Mouse (Mus musculus) heart, postnatal 0 days (tissue): ENCODE results near the gene A830031A19Rik. TPM values are rescaled to one million over a fixed set of nuclear protein-coding genes. Genes with fewer than 3 reads are reported as not detected.

ENCODE experiments used
- ATAC-seq: fragments of 200-750 bp; cut with Nextera tagmentation; 2 replicates; pipeline ENCODE4 v1.8.0; 2017; ENCODE audit warnings: low read depth, moderate number of reproducible peaks, moderate library complexity; ENCODE audit not compliant: insufficient read depth
- DNase-seq: peaks from one replicate; pipeline ENCODE4 v3.0.0-alpha.2; 2016; ENCODE audit warnings: low spot score
- H3K27ac ChIP-seq: fragments of 300-500 bp; sonication (generic); 2 replicates; pipeline ENCODE4 v1.5.1; 2014; ENCODE audit warnings: low read depth, mild to moderate bottlenecking
- H3K27me3 ChIP-seq: fragments of 300-500 bp; sonication (generic); 2 replicates; pipeline ENCODE4 v1.6.1; 2014; ENCODE audit warnings: low read length, mixed read lengths; ENCODE audit not compliant: control insufficient read depth, insufficient read depth
- H3K36me3 ChIP-seq: fragments of 300-500 bp; sonication (generic); replicated peaks from 2 replicates; pipeline ENCODE4 v1.6.1; 2014; ENCODE audit warnings: low read length, mixed read lengths; ENCODE audit not compliant: control insufficient read depth, insufficient read depth
- H3K4me1 ChIP-seq: fragments of 300-500 bp; sonication (generic); 2 replicates; pipeline ENCODE4 v1.6.1; 2014; ENCODE audit warnings: antibody characterized with exemption; ENCODE audit not compliant: control insufficient read depth, insufficient read depth
- H3K4me2 ChIP-seq: fragments of 300-500 bp; sonication (generic); 2 replicates; pipeline ENCODE4 v1.6.1; 2014; ENCODE audit warnings: low read depth, mild to moderate bottlenecking, low read length, moderate library complexity
- H3K4me3 ChIP-seq: fragments of 300-500 bp; sonication (generic); 2 replicates; pipeline ENCODE4 v1.5.1; 2014; ENCODE audit warnings: low read depth, low read length
- H3K9ac ChIP-seq: fragments of 300-500 bp; sonication (generic); replicated peaks from 2 replicates; pipeline ENCODE4 v1.6.1; 2014; ENCODE audit warnings: low read depth, low read length, mixed read lengths
- H3K9me3 ChIP-seq: fragments of 300-500 bp; sonication (generic); replicated peaks from 2 replicates; pipeline ENCODE4 v1.6.1; 2016; ENCODE audit warnings: low read length; ENCODE audit not compliant: control insufficient read depth
- CTCF ChIP-seq: IDR thresholded peaks from 2 replicates; pipeline ENCODE4 v1.5.1; 2016; ENCODE audit warnings: antibody characterized with exemption, control low read depth, low read depth
- EP300 ChIP-seq: IDR thresholded peaks from 2 replicates; pipeline ENCODE4 v1.6.1; 2016; ENCODE audit warnings: antibody characterized with exemption, low read depth
- WGBS: fragments of 180-500 bp; shearing (Covaris S2); extraction: QIAGEN DNeasy Blood & Tissue Kit; methylation state at CpG from one replicate; pipeline ENCODE4 v1.1.7; 2014; 5-methylcytosine and 5-hydroxymethylcytosine counted together
- polyA plus RNA-seq: library from polyadenylated mRNA; unstranded; fragments of >200 nt; fragmentation: Nextera tagmentation; extraction: Ambion mirVana; gene quantifications from 2 replicates; pipeline ENCODE4 v1.2.1, GENCODE M21; 2015
- total RNA-seq: library from RNA; depleted of rRNA; stranded (reverse); fragments of >200 nt; gene quantifications from 2 replicates; pipeline ENCODE4 v1.2.3, GENCODE M21; 2014; ENCODE audit warnings: low replicate concordance

A830031A19Rik gene
- total and polyA plus RNA-seq, 2 experiments from 2014 or later = not detected

- Histone ChIP-seq H3K27ac (no peak overlapping the region), H3K27me3 (no peaks in the 10 kb centered on the region)
Observed at GRCm38 (mm10) chr11:24103128-24103742, 28.4 kb upstream of the A830031A19Rik start.

GRCm38 (mm10) chr11:24102372-24102771 lies 27.5 kb upstream of the A830031A19Rik start:
- Histone ChIP-seq H3K36me3 (no peaks in the 10 kb centered on the region), H3K4me3 (no peak overlapping the region), H3K4me1 (peaks cover 30% of the 10 kb centered on the region), H3K9ac (no peak overlapping the region), H3K9me3 (no peaks in the 10 kb centered on the region), H3K27ac (peak overlapping the region; percentile 30; the same call in 1 of the 2 replicates), H3K4me2 (no peak overlapping the region), H3K27me3 (no peaks in the 10 kb centered on the region)
- ATAC-seq (no peak), DNase-seq (no peak)
- WGBS = 29% methylated on average over 2 of the region's 2 CpGs
- TF ChIP-seq CTCF = no peak
- TF ChIP-seq EP300 = no peak

More at GRCm38 (mm10) chr11:24103128-24103742, 28.4 kb upstream of the A830031A19Rik start:
- Histone ChIP-seq H3K4me3 (no peak overlapping the region), H3K36me3 (no peaks in the 10 kb centered on the region), H3K4me1 (peaks cover 38% of the 10 kb centered on the region), H3K9me3 (no peaks in the 10 kb centered on the region), H3K4me2 (no peak overlapping the region), H3K9ac (no peak overlapping the region)
- DNase-seq = no peak
- ATAC-seq = no peak
- WGBS = 69% methylated on average over 6 of the region's 6 CpGs
- TF ChIP-seq EP300 = no peak
- no peak for TF ChIP-seq CTCF

DNA sequence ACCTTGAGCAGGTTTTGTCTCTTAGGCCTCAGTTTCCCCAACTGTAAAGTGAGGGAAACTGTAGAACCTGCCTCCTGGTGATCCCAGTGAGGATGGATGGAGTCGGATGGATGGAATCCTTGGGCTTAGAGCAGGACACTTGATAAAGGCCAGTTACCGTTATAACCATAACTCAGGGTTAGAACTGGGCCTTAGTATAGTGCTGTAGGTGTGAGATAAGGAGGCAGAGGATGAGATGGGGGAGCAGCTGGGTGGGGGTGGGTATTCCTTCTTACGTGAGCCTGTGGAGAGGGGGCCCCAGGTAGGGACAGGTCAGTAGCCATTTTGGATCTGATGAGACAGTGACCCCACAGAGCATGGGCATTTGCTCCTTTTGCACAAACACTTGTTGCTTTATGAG lies 26.8 kb upstream of the A830031A19Rik start:
- Histone ChIP-seq H3K4me3 (no peak overlapping the region), H3K4me1 (peaks cover 29% of the 10 kb centered on the region), H3K27me3 (no peaks in the 10 kb centered on the region), H3K9ac (no peak overlapping the region), H3K9me3 (no peaks in the 10 kb centered on the region), H3K27ac (no peak overlapping the region), H3K36me3 (no peaks in the 10 kb centered on the region), H3K4me2 (no peak overlapping the region)
- ATAC-seq (no peak), DNase-seq (no peak)
- 65% methylated on average over 3 of the region's 3 CpGs for WGBS
- no peak for TF ChIP-seq EP300
- no peak for TF ChIP-seq CTCF

GRCm38 (mm10) chr11:24100449-24101070 lies 25.7 kb upstream of the A830031A19Rik start:
- 37% methylated on average over 4 of the region's 4 CpGs for WGBS
- peaks cover 29% of the 10 kb centered on the region for H3K4me1 ChIP-seq

DNA sequence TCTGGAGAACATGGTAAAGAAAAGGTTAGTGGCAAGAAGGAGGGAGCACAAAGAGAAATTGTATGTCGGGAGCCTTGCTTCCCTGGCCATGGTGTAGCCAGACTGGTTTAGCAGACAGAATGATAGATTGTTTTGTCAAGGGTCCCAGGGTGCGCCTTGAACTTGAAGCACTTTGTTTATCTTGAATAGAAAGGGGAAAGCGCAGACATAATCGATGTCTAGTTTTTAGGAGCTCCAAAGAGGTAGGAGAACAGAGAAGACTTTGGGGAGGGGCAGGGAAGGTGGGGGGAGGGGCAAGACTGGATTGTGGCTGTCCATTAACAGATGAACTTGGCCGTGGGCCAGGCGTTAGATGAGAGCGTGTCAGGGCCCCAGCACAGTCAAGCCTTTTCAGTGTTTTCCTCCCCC lies 25.0 kb upstream of the A830031A19Rik start:
- no peaks in the 10 kb centered on the region for H3K36me3 ChIP-seq
- DNase-seq (no peak), ATAC-seq (no peak)
- peaks cover 34% of the 10 kb centered on the region for H3K4me1 ChIP-seq
- no peak overlapping the region for H3K4me2 ChIP-seq
- WGBS = 21% methylated on average over 7 of the region's 7 CpGs
- H3K9me3 ChIP-seq = no peaks in the 10 kb centered on the region
- no peak overlapping the region for H3K9ac ChIP-seq
- no peaks in the 10 kb centered on the region for H3K27me3 ChIP-seq
- TF ChIP-seq EP300 = no peak
- no peak for TF ChIP-seq CTCF
- no peak overlapping the region for H3K4me3 ChIP-seq
- H3K27ac ChIP-seq = no peak overlapping the region

More at GRCm38 (mm10) chr11:24100449-24101070, 25.7 kb upstream of the A830031A19Rik start:
- DNase-seq (no peak), ATAC-seq (no peak)
- Histone ChIP-seq H3K9me3 (no peaks in the 10 kb centered on the region), H3K9ac (no peak overlapping the region), H3K36me3 (no peaks in the 10 kb centered on the region), H3K4me3 (no peak overlapping the region), H3K4me2 (no peak overlapping the region), H3K27me3 (no peaks in the 10 kb centered on the region), H3K27ac (0 out of 2 replicates have a peak overlapping the region, but pooled peaks have one; percentile 41)
- TF ChIP-seq CTCF (no peak), EP300 (no peak)
